Mouse (Mus musculus) hindbrain, embryonic 12.5 days (tissue): ENCODE results near the gene Klhl22. TPM values are rescaled to one million over a fixed set of nuclear protein-coding genes. Genes with fewer than 3 reads are reported as not detected.
"Not testable (repeated sequence)": the region's sequence is repeated elsewhere in the genome, so short reads cannot be mapped to it uniquely, and the experiment has no call there.

Experiments
- ATAC-seq: fragments of 200-750 bp; cut with Nextera tagmentation; 2 replicates; pipeline ENCODE4 v1.8.0; 2017; ENCODE audit warnings: moderate TSS enrichment; ENCODE audit not compliant: low FRiP score
- H3K27ac ChIP-seq: fragments of 300-500 bp; sonication (generic); 2 replicates; pipeline ENCODE4 v1.5.1; 2016; ENCODE audit warnings: mild to moderate bottlenecking
- H3K27me3 ChIP-seq: fragments of 300-500 bp; sonication (generic); 2 replicates; pipeline ENCODE4 v1.6.1; 2016; ENCODE audit warnings: mild to moderate bottlenecking
- H3K36me3 ChIP-seq: fragments of 300-500 bp; sonication (generic); 2 replicates; pipeline ENCODE4 v1.6.1; 2016; ENCODE audit warnings: mild to moderate bottlenecking
- H3K4me1 ChIP-seq: fragments of 300-500 bp; sonication (generic); 2 replicates; pipeline ENCODE4 v1.6.1; 2016
- H3K4me2 ChIP-seq: fragments of 300-500 bp; sonication (generic); replicated peaks from 2 replicates; pipeline ENCODE4 v1.6.1; 2016; ENCODE audit warnings: mild to moderate bottlenecking
- H3K4me3 ChIP-seq: fragments of 300-500 bp; sonication (generic); 2 replicates; pipeline ENCODE4 v1.5.1; 2016; ENCODE audit warnings: mild to moderate bottlenecking
- H3K9ac ChIP-seq: fragments of 300-500 bp; sonication (generic); 2 replicates; pipeline ENCODE4 v1.6.1; 2016; ENCODE audit warnings: mild to moderate bottlenecking, moderate library complexity
- H3K9me3 ChIP-seq: fragments of 300-500 bp; sonication (generic); replicated peaks from 2 replicates; pipeline ENCODE4 v1.6.1; 2016; ENCODE audit warnings: mild to moderate bottlenecking
- WGBS: fragments of 180-500 bp; shearing (Covaris S2); methylation state at CpG from one replicate; pipeline ENCODE4 v1.1.7; 2016; 5-methylcytosine and 5-hydroxymethylcytosine counted together
- polyA plus RNA-seq: library from polyadenylated mRNA; unstranded; fragments of >200 nt; fragmentation: Nextera tagmentation; extraction: Ambion mirVana; gene quantifications from 2 replicates; pipeline ENCODE4 v1.2.1, GENCODE M21; 2016

Klhl22 gene
- polyA plus RNA-seq, 1 experiment from 2014 or later, result 63.9 TPM

- H3K9ac ChIP-seq, result no peak within 1 kb of the TSS
- H3K36me3 ChIP-seq, result no peaks in the 10 kb centered on the region
- H3K27me3 ChIP-seq, result peaks cover 4% of the 10 kb centered on the region; the same call in 1 of the 2 replicates
- H3K4me1 ChIP-seq, result no peaks in the 10 kb centered on the region
- 52% methylated on average over 3 of the region's 3 CpGs for WGBS
- no peak within 1 kb of the TSS for H3K27ac ChIP-seq
- no peak within 1 kb of the TSS for H3K4me2 ChIP-seq
- no peak for ATAC-seq
- H3K4me3 ChIP-seq, result no peak within 1 kb of the TSS
- no peaks in the 10 kb centered on the region for H3K9me3 ChIP-seq
These were observed 26.5 kb upstream of the Klhl22 start, which contains the start of gene Med15 for GRCm38 (mm10) chr16:17732841-17733340. Med15 (minus strand) TSS chr16:17732891.

- H3K27ac ChIP-seq, result no peak overlapping the region
- H3K9me3 ChIP-seq, result no peaks in the 10 kb centered on the region
- H3K27me3 ChIP-seq, result peaks cover 4% of the 10 kb centered on the region; the same call in 1 of the 2 replicates
- no peaks in the 10 kb centered on the region for H3K36me3 ChIP-seq
- WGBS, result 45% methylated on average over 2 of the region's 2 CpGs
- no peak for ATAC-seq
- H3K9ac ChIP-seq, result no peak overlapping the region
- H3K4me2 ChIP-seq, result no peak overlapping the region
- no peak overlapping the region for H3K4me3 ChIP-seq
- H3K4me1 ChIP-seq, result no peaks in the 10 kb centered on the region
These were observed 25.8 kb upstream of the Klhl22 start for GRCm38 (mm10) chr16:17733646-17734045.

- ATAC-seq, H3K4me3 ChIP-seq, H3K9me3 ChIP-seq, H3K36me3 ChIP-seq, H3K27me3 ChIP-seq, H3K27ac ChIP-seq, H3K4me2 ChIP-seq, H3K9ac ChIP-seq, H3K4me1 ChIP-seq: not testable (repeated sequence)
- 83% methylated on average over 6 of the region's 6 CpGs for WGBS
These were observed 24.5 kb upstream of the Klhl22 start for GRCm38 (mm10) chr16:17734872-17735271.

GRCm38 (mm10) chr16:17736156-17736555 is 23.3 kb upstream of the Klhl22 start:
- Histone ChIP-seq H3K27me3 (peaks cover 4% of the 10 kb centered on the region; the same call in 1 of the 2 replicates), H3K36me3 (no peaks in the 10 kb centered on the region), H3K9me3 (no peaks in the 10 kb centered on the region), H3K27ac (no peak overlapping the region), H3K4me2 (no peak overlapping the region), H3K9ac (no peak overlapping the region), H3K4me1 (no peaks in the 10 kb centered on the region), H3K4me3 (no peak overlapping the region)
- no peak for ATAC-seq
- WGBS, result 63% methylated on average over 4 of the region's 4 CpGs

DNA sequence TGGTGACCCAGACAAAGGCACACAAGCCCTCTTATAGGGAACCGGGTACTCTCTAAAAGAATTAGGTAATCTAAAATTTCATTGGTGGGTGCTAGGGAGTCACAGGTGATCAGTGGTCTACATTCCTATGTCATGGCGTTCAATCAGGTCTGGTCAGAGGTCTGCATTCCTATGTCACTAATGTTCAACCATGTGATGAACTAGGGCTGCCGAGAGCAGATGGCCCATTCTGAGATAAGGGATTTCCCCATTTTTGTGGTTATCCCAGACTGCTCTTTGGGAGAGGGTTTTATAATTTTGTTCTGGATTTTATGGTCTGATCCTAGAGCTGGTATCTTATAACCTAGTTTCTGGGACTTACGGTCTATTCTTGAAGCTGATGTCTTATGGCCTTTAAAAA is 19.3 kb upstream of the Klhl22 start:
- Histone ChIP-seq H3K9me3 (no peaks in the 10 kb centered on the region), H3K27me3 (no peaks in the 10 kb centered on the region; the same call in 1 of the 2 replicates), H3K4me2 (no peak overlapping the region), H3K9ac (no peak overlapping the region), H3K4me1 (no peaks in the 10 kb centered on the region), H3K36me3 (no peaks in the 10 kb centered on the region), H3K4me3 (no peak overlapping the region), H3K27ac (no peak overlapping the region)
- 82% methylated on average over 4 of the region's 4 CpGs for WGBS
- no peak for ATAC-seq

DNA sequence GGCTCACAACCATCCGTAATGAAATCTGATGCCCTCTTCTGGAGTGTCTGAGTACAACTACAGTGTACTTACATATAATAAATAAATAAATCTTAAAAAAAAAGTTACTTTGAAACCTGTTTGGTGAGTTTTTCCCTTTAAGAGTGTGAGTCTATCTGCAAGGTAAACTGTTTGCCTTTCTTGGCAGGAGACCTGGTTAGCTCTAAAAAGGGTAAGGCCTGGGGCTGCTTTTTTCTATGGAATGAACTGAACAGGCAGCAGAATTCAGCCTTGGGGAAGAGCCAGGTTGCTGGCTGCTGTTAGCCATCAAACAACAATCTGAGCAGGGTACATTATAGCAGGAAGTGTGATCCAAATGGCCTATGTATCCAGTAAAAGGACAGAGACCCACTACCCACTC is 16.6 kb upstream of the Klhl22 start:
- Histone ChIP-seq H3K4me3 (no peak overlapping the region), H3K36me3 (no peaks in the 10 kb centered on the region), H3K9ac (no peak overlapping the region), H3K27me3 (no peaks in the 10 kb centered on the region), H3K4me2 (no peak overlapping the region), H3K27ac (no peak overlapping the region), H3K9me3 (no peaks in the 10 kb centered on the region), H3K4me1 (no peaks in the 10 kb centered on the region)
- no peak for ATAC-seq
- 82% methylated on average over 1 of the region's 1 CpGs for WGBS

- H3K4me1 ChIP-seq, result no peaks in the 10 kb centered on the region
- H3K4me2 ChIP-seq, result no peak overlapping the region
- H3K4me3 ChIP-seq, result no peak overlapping the region
- ATAC-seq, result no peak
- no peaks in the 10 kb centered on the region for H3K36me3 ChIP-seq
- no peaks in the 10 kb centered on the region for H3K27me3 ChIP-seq
- 51% methylated on average over 4 of the region's 4 CpGs for WGBS
- no peaks in the 10 kb centered on the region for H3K9me3 ChIP-seq
- no peak overlapping the region for H3K27ac ChIP-seq
- H3K9ac ChIP-seq, result no peak overlapping the region
These were observed 16.1 kb upstream of the Klhl22 start for GRCm38 (mm10) chr16:17743279-17743678.

DNA sequence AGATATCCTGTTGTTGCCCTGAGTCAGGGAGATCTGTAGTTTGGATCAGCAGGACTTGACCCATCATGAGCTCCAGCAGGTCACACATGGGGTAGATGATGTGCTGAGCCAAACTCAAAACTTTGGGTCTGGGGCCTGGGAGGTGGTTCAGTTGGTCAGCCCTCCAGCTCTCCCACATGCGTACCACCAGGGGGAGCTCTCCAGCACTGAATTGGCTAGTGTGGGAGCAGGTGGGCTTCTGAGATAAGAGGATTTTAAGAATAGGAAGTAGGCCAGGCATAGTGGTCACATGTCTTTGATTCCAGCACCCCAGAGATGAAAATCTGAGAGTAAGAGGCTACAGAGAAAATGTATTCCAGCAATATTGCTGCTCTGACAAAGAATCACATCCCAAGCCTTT is 14.9 kb upstream of the Klhl22 start:
- Histone ChIP-seq H3K4me2 (no peak overlapping the region), H3K27me3 (no peaks in the 10 kb centered on the region), H3K36me3 (no peaks in the 10 kb centered on the region), H3K4me3 (no peak overlapping the region), H3K9me3 (no peaks in the 10 kb centered on the region), H3K9ac (no peak overlapping the region), H3K27ac (no peak overlapping the region), H3K4me1 (no peaks in the 10 kb centered on the region)
- WGBS, result 6% methylated on average over 1 of the region's 1 CpGs
- no peak for ATAC-seq

DNA sequence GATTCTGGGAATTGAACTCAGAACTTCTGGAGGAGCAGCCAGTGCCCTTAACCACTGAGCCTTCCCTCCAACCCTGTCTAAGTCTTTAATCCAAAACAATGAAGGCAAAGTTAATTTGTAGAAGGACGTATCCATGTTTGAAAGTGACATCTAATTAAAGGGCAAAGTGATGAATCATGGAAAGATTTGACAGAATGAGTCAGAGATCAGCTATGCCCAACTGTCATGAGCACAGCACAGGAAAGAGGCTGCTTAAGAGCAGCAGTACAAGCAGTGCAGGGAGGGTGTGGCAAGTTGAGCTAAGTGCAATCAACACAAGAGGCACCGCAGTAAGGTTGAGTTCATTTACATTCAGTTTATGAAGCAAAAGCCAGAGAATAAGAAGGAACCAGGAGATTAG is 14.4 kb upstream of the Klhl22 start:
- H3K4me2 ChIP-seq, result no peak overlapping the region
- H3K4me3 ChIP-seq, result no peak overlapping the region
- H3K27ac ChIP-seq, result no peak overlapping the region
- no peaks in the 10 kb centered on the region for H3K4me1 ChIP-seq
- WGBS, result 76% methylated on average over 2 of the region's 2 CpGs
- ATAC-seq, result no peak
- no peaks in the 10 kb centered on the region for H3K27me3 ChIP-seq
- no peaks in the 10 kb centered on the region for H3K36me3 ChIP-seq
- no peak overlapping the region for H3K9ac ChIP-seq
- H3K9me3 ChIP-seq, result no peaks in the 10 kb centered on the region

- peaks cover 3% of the 10 kb centered on the region; the same call in 1 of the 2 replicates for H3K27me3 ChIP-seq
- H3K4me3 ChIP-seq, result no peak overlapping the region
- no peak overlapping the region for H3K27ac ChIP-seq
- WGBS, result 42% methylated on average over 3 of the region's 3 CpGs
- H3K4me1 ChIP-seq, result no peaks in the 10 kb centered on the region
- no peak overlapping the region for H3K4me2 ChIP-seq
- no peak overlapping the region for H3K9ac ChIP-seq
- no peaks in the 10 kb centered on the region for H3K9me3 ChIP-seq
- ATAC-seq, result no peak
- H3K36me3 ChIP-seq, result no peaks in the 10 kb centered on the region
These were observed 6.4 kb upstream of the Klhl22 start for GRCm38 (mm10) chr16:17753001-17753400.

DNA sequence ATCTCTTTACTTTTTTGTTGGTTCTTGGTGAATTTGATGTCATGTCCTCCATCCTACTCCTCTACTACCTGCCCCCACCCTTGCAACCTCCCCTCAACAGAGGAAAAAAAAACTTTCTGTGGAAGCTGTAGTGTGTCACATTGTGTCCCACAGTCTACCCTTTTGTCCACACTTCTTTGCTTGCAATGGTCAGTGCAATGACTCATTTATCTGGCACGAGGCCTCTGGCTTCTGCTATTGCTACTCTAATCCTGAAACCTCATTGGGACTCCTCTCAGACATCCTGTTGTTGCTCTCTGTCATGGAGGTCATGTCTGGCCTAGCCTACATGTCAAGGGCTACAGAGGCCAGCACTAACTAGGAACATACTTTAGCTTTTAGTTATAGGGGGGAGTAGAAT is 5.7 kb upstream of the Klhl22 start:
- H3K4me3 ChIP-seq, result no peak overlapping the region
- peaks cover 3% of the 10 kb centered on the region; the same call in 1 of the 2 replicates for H3K27me3 ChIP-seq
- no peak overlapping the region for H3K9ac ChIP-seq
- peaks cover under 1% of the 10 kb centered on the region; the same call in 1 of the 2 replicates for H3K4me1 ChIP-seq
- H3K4me2 ChIP-seq, result no peak overlapping the region
- no peak for ATAC-seq
- 61% methylated on average over 1 of the region's 1 CpGs for WGBS
- no peaks in the 10 kb centered on the region for H3K36me3 ChIP-seq
- no peak overlapping the region for H3K27ac ChIP-seq
- no peaks in the 10 kb centered on the region for H3K9me3 ChIP-seq

- WGBS, result 97% methylated on average over 1 of the region's 1 CpGs
- no peak overlapping the region for H3K4me3 ChIP-seq
- no peak overlapping the region for H3K4me2 ChIP-seq
- no peak for ATAC-seq
- H3K27ac ChIP-seq, result no peak overlapping the region
- no peak overlapping the region for H3K9ac ChIP-seq
- H3K36me3 ChIP-seq, result no peaks in the 10 kb centered on the region
- H3K9me3 ChIP-seq, result no peaks in the 10 kb centered on the region
- peaks cover 26% of the 10 kb centered on the region for H3K4me1 ChIP-seq
- H3K27me3 ChIP-seq, result peaks cover 3% of the 10 kb centered on the region; the same call in 1 of the 2 replicates
These were observed 1.7 kb upstream of the Klhl22 start for GRCm38 (mm10) chr16:17757756-17758155.

- peak overlapping the region; percentile 97 for H3K4me2 ChIP-seq
- H3K27me3 ChIP-seq, result peaks cover 3% of the 10 kb centered on the region; the same call in 1 of the 2 replicates
- ATAC-seq, result no peak
- WGBS, result 53% methylated on average over 9 of the region's 9 CpGs
- H3K4me1 ChIP-seq, result peaks cover 26% of the 10 kb centered on the region
- peak overlapping the region; percentile 92 for H3K9ac ChIP-seq
- no peaks in the 10 kb centered on the region for H3K9me3 ChIP-seq
- no peaks in the 10 kb centered on the region for H3K36me3 ChIP-seq
- peak overlapping the region; percentile 67; the same call in 1 of the 2 replicates for H3K27ac ChIP-seq
- H3K4me3 ChIP-seq, result peak overlapping the region; percentile 76
These were observed 516 bp upstream of the Klhl22 start for GRCm38 (mm10) chr16:17758902-17759301.
